Mouse (Mus musculus): ENCODE measurements around the gene Twf2. TPM values are rescaled to one million over a fixed set of nuclear protein-coding genes. Genes with fewer than 3 reads are reported as not detected.

Gene Twf2
- polyA plus RNA-seq, 1 experiment from 2014 or later, result 69.9 TPM

DNA sequence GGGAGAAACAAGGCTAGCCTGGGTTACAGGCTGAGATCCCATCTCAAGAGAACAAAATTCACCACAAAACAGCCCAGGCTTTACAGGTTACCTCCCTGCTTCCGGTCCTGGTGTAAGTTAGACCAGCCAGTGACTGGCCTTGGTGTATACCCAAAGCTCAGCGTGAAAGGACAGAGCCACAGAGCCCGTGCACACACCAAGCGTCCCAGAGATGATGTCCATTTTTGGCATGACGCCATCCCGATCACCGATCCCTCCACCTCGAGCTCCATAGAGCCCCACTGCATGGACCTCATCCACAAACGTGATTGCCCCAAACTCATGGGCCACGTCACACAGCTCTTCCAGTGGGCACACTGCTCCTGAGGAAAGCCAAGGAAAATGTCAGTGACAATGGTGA lies 35.0 kb downstream of the Twf2 start:
- no peak for ATAC-seq (ENCODE audit: low read depth)
- Histone ChIP-seq H3K4me1 (replicated peaks; ENCODE audit: control insufficient read depth, insufficient read depth, low read length) (no peaks in the 10 kb centered on the region; the same call in 1 of the 2 replicates), H3K4me2 (ENCODE audit: low read depth, low read length) (no peak overlapping the region), H3K4me3 (ENCODE audit: low read length) (no peak overlapping the region), H3K9ac (ENCODE audit: low read length) (no peak overlapping the region), H3K27ac (ENCODE audit: low read length) (no peak overlapping the region), H3K9me3 (ENCODE audit: control insufficient read depth, low read length) (no peaks in the 10 kb centered on the region), H3K27me3 (ENCODE audit: control insufficient read depth, insufficient read depth, low read depth, low read length) (no peaks in the 10 kb centered on the region), H3K36me3 (ENCODE audit: control insufficient read depth, insufficient read depth, low read length) (peaks cover 71% of the 10 kb centered on the region)
- WGBS, result 90% methylated on average over 10 of the region's 10 CpGs

DNA sequence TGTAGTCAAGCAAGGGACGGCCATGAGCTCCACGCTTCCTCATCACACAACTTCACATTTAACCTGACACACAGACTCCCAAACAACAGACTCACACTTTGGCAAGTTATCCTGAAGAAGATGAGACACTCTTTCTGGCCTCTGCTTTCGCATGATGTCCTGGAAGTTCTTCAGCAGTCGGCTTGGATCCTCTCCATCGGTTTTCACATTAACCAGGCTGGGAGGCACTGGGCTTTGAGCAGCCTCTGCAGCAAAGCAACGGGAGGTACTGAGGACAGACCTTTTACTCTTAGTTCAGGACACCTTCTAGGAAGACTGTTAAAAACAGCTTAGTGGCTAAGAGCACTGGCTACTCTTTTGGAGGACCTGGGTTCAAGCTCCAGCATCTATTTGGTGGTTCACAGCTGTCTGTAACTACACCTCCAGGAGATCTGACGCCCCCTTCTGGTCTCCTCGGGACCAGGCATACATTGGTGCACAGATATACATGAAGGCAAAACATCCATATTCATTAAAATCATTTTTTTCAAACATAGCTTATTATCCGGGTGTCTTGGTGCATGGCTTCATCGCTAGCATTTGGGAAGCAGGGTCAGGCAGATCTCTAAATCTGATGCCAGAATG lies 38.7 kb downstream of the Twf2 start:
- Histone ChIP-seq H3K4me2 (ENCODE audit: low read depth, low read length) (no peak overlapping the region), H3K4me1 (replicated peaks; ENCODE audit: control insufficient read depth, insufficient read depth, low read length) (peaks cover 3% of the 10 kb centered on the region), H3K9ac (ENCODE audit: low read length) (no peak overlapping the region), H3K27me3 (ENCODE audit: control insufficient read depth, insufficient read depth, low read depth, low read length) (no peaks in the 10 kb centered on the region), H3K27ac (ENCODE audit: low read length) (no peak overlapping the region), H3K36me3 (ENCODE audit: control insufficient read depth, insufficient read depth, low read length) (peaks cover 50% of the 10 kb centered on the region), H3K9me3 (ENCODE audit: control insufficient read depth, low read length) (no peaks in the 10 kb centered on the region), H3K4me3 (ENCODE audit: low read length) (no peak overlapping the region)
- ATAC-seq (ENCODE audit: low read depth), result no peak
- WGBS, result 87% methylated on average over 10 of the region's 10 CpGs

DNA sequence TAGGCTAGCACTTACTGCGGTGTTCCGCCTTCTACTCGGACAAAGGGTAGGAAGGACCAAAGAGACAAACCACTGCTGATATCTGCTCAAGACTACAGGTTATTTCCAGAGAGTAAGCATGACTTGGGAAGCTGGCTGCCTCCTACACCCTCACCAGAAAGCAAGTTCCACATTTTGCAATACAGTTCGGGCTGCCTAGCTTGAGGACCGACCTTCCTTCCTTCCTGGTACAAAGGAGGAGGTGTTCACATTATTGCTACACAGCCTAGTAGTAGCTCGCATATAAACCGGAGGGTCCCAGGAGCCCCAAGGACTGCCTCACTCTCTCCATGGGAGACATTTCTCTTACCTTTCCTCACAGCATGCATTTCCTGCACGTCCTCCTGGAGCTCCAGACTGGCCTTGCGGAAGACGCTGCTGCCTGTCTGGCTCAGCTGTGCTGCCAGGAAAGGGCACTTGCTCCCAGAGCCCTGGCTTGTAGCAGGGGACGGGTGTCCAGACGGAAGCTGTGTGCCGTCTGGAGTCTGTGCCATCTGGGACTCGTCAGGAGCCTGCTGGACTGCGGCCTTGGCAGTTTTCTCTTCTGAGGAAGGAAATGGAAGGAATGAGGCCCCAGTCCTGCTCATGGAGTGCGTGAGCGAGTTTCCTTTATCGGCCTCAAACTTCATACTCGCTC lies 40.0 kb downstream of the Twf2 start:
- peak; percentile 29; the same call in 1 of the 2 replicates for ATAC-seq (ENCODE audit: low read depth)
- WGBS, result 58% methylated on average over 19 of the region's 19 CpGs
- H3K4me1 ChIP-seq (replicated peaks; ENCODE audit: control insufficient read depth, insufficient read depth, low read length), result peaks cover 8% of the 10 kb centered on the region
- H3K27ac ChIP-seq (ENCODE audit: low read length), result peak overlapping the region; percentile 65
- H3K36me3 ChIP-seq (ENCODE audit: control insufficient read depth, insufficient read depth, low read length), result peaks cover 41% of the 10 kb centered on the region
- no peaks in the 10 kb centered on the region for H3K27me3 ChIP-seq (ENCODE audit: control insufficient read depth, insufficient read depth, low read depth, low read length)
- no peak overlapping the region for H3K4me3 ChIP-seq (ENCODE audit: low read length)
- no peaks in the 10 kb centered on the region for H3K9me3 ChIP-seq (ENCODE audit: control insufficient read depth, low read length)
- 0 out of 2 replicates have a peak overlapping the region, but pooled peaks have one; percentile 0 for H3K4me2 ChIP-seq (ENCODE audit: low read depth, low read length)
- no peak overlapping the region for H3K9ac ChIP-seq (ENCODE audit: low read length)

DNA sequence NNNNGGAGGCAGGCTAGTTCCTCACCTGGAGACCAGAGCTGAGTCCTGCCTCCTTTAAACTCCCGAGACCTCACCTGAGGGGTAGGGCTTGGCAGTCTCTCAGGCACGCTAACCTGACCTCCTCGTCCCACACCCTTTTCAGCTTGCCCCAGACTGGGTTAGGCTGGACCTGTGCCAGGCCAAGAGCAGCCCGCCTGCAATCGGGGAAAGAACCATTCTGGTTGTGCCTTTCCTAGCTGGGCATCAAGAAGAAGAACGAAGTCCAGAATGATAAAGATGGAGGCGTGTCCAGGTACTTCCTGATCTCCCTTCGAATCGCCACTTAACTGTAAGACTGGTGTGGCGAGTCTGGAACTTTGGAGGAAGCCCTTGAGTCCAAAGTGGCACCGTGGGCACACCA lies 46.6 kb downstream of the Twf2 start:
- WGBS, result 56% methylated on average over 11 of the region's 11 CpGs
- Histone ChIP-seq H3K9me3 (ENCODE audit: control insufficient read depth, low read length) (no peaks in the 10 kb centered on the region), H3K4me2 (ENCODE audit: low read depth, low read length) (no peak overlapping the region), H3K27ac (ENCODE audit: low read length) (peak overlapping the region; percentile 78), H3K4me1 (replicated peaks; ENCODE audit: control insufficient read depth, insufficient read depth, low read length) (peaks cover 29% of the 10 kb centered on the region), H3K27me3 (ENCODE audit: control insufficient read depth, insufficient read depth, low read depth, low read length) (no peaks in the 10 kb centered on the region), H3K36me3 (ENCODE audit: control insufficient read depth, insufficient read depth, low read length) (peaks cover 7% of the 10 kb centered on the region; the same call in 1 of the 2 replicates), H3K4me3 (ENCODE audit: low read length) (no peak overlapping the region), H3K9ac (ENCODE audit: low read length) (0 out of 2 replicates have a peak overlapping the region, but pooled peaks have one; percentile 2)
- ATAC-seq (ENCODE audit: low read depth), result peak; percentile 19; the same call in 1 of the 2 replicates

GRCm38 (mm10) chr9:106250245-106250644 lies 47.3 kb downstream of the Twf2 start:
- H3K4me2 ChIP-seq (ENCODE audit: low read depth, low read length), result no peak overlapping the region
- H3K27ac ChIP-seq (ENCODE audit: low read length), result peak overlapping the region; percentile 78
- peaks cover 29% of the 10 kb centered on the region for H3K4me1 ChIP-seq (replicated peaks; ENCODE audit: control insufficient read depth, insufficient read depth, low read length)
- peaks cover 3% of the 10 kb centered on the region; the same call in 1 of the 2 replicates for H3K36me3 ChIP-seq (ENCODE audit: control insufficient read depth, insufficient read depth, low read length)
- no peak overlapping the region for H3K4me3 ChIP-seq (ENCODE audit: low read length)
- 15% methylated on average over 4 of the region's 4 CpGs for WGBS
- H3K9me3 ChIP-seq (ENCODE audit: control insufficient read depth, low read length), result no peaks in the 10 kb centered on the region
- H3K27me3 ChIP-seq (ENCODE audit: control insufficient read depth, insufficient read depth, low read depth, low read length), result no peaks in the 10 kb centered on the region
- H3K9ac ChIP-seq (ENCODE audit: low read length), result no peak overlapping the region
- ATAC-seq (ENCODE audit: low read depth), result peak; percentile 77

DNA sequence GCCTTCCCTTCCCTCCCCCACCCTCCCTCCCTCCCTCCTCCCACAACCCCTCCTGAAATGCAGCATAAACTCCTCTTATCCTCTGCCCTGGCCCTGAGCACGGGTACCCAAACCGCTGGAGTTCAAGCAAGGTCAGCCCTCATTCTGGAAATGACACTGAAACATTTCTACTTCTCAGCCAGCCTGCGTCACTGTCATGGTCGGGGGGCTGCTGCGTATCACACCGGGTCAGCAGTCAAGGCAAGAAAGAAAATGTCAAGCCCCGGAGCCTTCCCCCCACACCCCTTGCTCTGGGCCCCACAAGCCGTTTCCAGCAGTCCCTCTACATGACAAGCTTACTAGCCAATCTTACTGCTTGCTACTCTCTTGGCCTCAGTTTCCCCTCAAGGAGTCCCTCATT lies 48.2 kb downstream of the Twf2 start:
- H3K4me1 ChIP-seq (replicated peaks; ENCODE audit: control insufficient read depth, insufficient read depth, low read length), result peaks cover 29% of the 10 kb centered on the region
- no peak for ATAC-seq (ENCODE audit: low read depth)
- H3K27ac ChIP-seq (ENCODE audit: low read length), result peak overlapping the region; percentile 78
- H3K36me3 ChIP-seq (ENCODE audit: control insufficient read depth, insufficient read depth, low read length), result no peaks in the 10 kb centered on the region
- no peak overlapping the region for H3K9ac ChIP-seq (ENCODE audit: low read length)
- no peak overlapping the region for H3K4me3 ChIP-seq (ENCODE audit: low read length)
- WGBS, result 51% methylated on average over 8 of the region's 8 CpGs
- H3K27me3 ChIP-seq (ENCODE audit: control insufficient read depth, insufficient read depth, low read depth, low read length), result no peaks in the 10 kb centered on the region
- no peak overlapping the region for H3K4me2 ChIP-seq (ENCODE audit: low read depth, low read length)
- H3K9me3 ChIP-seq (ENCODE audit: control insufficient read depth, low read length), result no peaks in the 10 kb centered on the region

GRCm38 (mm10) chr9:106254001-106254400 lies 51.1 kb downstream of the Twf2 start:
- no peak for ATAC-seq (ENCODE audit: low read depth)
- Histone ChIP-seq H3K9me3 (ENCODE audit: control insufficient read depth, low read length) (no peaks in the 10 kb centered on the region), H3K4me3 (ENCODE audit: low read length) (no peak overlapping the region), H3K27me3 (ENCODE audit: control insufficient read depth, insufficient read depth, low read depth, low read length) (no peaks in the 10 kb centered on the region), H3K9ac (ENCODE audit: low read length) (no peak overlapping the region), H3K4me1 (replicated peaks; ENCODE audit: control insufficient read depth, insufficient read depth, low read length) (peaks cover 14% of the 10 kb centered on the region), H3K36me3 (ENCODE audit: control insufficient read depth, insufficient read depth, low read length) (no peaks in the 10 kb centered on the region), H3K4me2 (ENCODE audit: low read depth, low read length) (no peak overlapping the region), H3K27ac (ENCODE audit: low read length) (0 out of 2 replicates have a peak overlapping the region, but pooled peaks have one; percentile 28)
- 54% methylated on average over 2 of the region's 2 CpGs for WGBS

DNA sequence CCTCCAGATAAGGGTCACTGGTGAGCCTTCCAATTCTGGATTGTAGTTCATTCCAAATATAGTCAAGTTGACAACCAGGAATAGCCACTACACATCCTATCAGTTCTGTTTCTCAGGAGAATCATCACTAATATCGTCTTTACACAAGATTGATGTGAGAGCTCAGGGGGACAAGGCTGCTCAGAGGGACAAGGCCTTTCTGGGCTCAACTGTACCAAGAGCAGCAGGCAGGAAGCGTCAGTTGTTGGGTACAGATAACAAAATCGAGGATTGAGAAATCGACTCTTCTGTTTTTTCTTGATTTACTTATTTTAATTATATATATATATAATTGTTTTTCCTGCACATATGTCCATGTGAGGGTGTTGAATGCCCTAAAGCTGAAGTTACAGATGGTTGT lies 55.5 kb downstream of the Twf2 start:
- Histone ChIP-seq H3K4me2 (ENCODE audit: low read depth, low read length) (no peak overlapping the region), H3K9ac (ENCODE audit: low read length) (no peak overlapping the region), H3K4me1 (replicated peaks; ENCODE audit: control insufficient read depth, insufficient read depth, low read length) (no peaks in the 10 kb centered on the region), H3K27ac (ENCODE audit: low read length) (no peak overlapping the region), H3K27me3 (ENCODE audit: control insufficient read depth, insufficient read depth, low read depth, low read length) (no peaks in the 10 kb centered on the region), H3K36me3 (ENCODE audit: control insufficient read depth, insufficient read depth, low read length) (no peaks in the 10 kb centered on the region), H3K4me3 (ENCODE audit: low read length) (no peak overlapping the region), H3K9me3 (ENCODE audit: control insufficient read depth, low read length) (no peaks in the 10 kb centered on the region)
- no peak for ATAC-seq (ENCODE audit: low read depth)
- 77% methylated on average over 4 of the region's 4 CpGs for WGBS

- WGBS, result 59% methylated on average over 5 of the region's 5 CpGs
- no peaks in the 10 kb centered on the region for H3K36me3 ChIP-seq (ENCODE audit: control insufficient read depth, insufficient read depth, low read length)
- no peaks in the 10 kb centered on the region for H3K9me3 ChIP-seq (ENCODE audit: control insufficient read depth, low read length)
- H3K4me3 ChIP-seq (ENCODE audit: low read length), result no peak overlapping the region
- no peaks in the 10 kb centered on the region for H3K4me1 ChIP-seq (replicated peaks; ENCODE audit: control insufficient read depth, insufficient read depth, low read length)
- ATAC-seq (ENCODE audit: low read depth), result peak; percentile 47; the same call in 1 of the 2 replicates
- no peak overlapping the region for H3K27ac ChIP-seq (ENCODE audit: low read length)
- H3K9ac ChIP-seq (ENCODE audit: low read length), result no peak overlapping the region
- no peaks in the 10 kb centered on the region for H3K27me3 ChIP-seq (ENCODE audit: control insufficient read depth, insufficient read depth, low read depth, low read length)
- no peak overlapping the region for H3K4me2 ChIP-seq (ENCODE audit: low read depth, low read length)
Measured at GRCm38 (mm10) chr9:106258990-106259389, 56.1 kb downstream of the Twf2 start.

Data from lung, embryonic 16.5 days (tissue).